Mouse (Mus musculus): ENCODE measurements around the gene Armc10. TPM values are rescaled to one million over a fixed set of nuclear protein-coding genes. Genes with fewer than 3 reads are reported as not detected.

Gene Armc10
- 32.6 and 88.0 TPM in 2 replicates for polyA plus RNA-seq (2012; rRNA removed)

GRCm38 (mm10) chr5:21645439-21646132 lies at the start of gene Armc10, which contains the start of gene Fbxl13:
Gene Armc10, plus strand, starts transcription at chr5:21645813.
Gene Fbxl13, minus strand, starts transcription at chr5:21645634.

GRCm38 (mm10) chr5:21701351-21702008 lies 55.9 kb downstream of the Armc10 start, which contains the start of gene Napepld:
Gene Napepld, minus strand, starts transcription at chr5:21701396.

Other genes starting within 250 kb of the Armc10 start
- gene Ccdc146, start 221.1 kb upstream of the Armc10 start, polyA plus RNA-seq (2012; rRNA removed), result 0.09 TPM in 1 of 2 replicates, not detected in the other
- 1.9 and 3.5 TPM in 2 replicates for gene Fam185a, start 220.9 kb upstream of the Armc10 start, polyA plus RNA-seq (2012; rRNA removed)
- gene Lrrc17, start 102.3 kb upstream of the Armc10 start, polyA plus RNA-seq (2012; rRNA removed), result 3.1 and 3.2 TPM in 2 replicates
- gene Fbxl13, start 179 bp upstream of the Armc10 start, polyA plus RNA-seq (2012; rRNA removed), result not detected in 2 replicates
- 3.4 and 3.6 TPM in 2 replicates for gene Napepld, start 55.6 kb downstream of the Armc10 start, polyA plus RNA-seq (2012; rRNA removed)
- gene Pmpcb, start 91.3 kb downstream of the Armc10 start, polyA plus RNA-seq (2012; rRNA removed), result 20.9 and 24.0 TPM in 2 replicates
- gene Dnajc2, start 139.4 kb downstream of the Armc10 start, polyA plus RNA-seq (2012; rRNA removed), result 9.8 and 12.5 TPM in 2 replicates
- 12.2 and 14.5 TPM in 2 replicates for gene Psmc2, start 139.5 kb downstream of the Armc10 start, polyA plus RNA-seq (2012; rRNA removed)
- gene Slc26a5, start 219.8 kb downstream of the Armc10 start, polyA plus RNA-seq (2012; rRNA removed), result 0.03 TPM in 1 of 2 replicates, not detected in the other